ENCODE assay signal across 26 mouse cellular contexts in the genomic region with DNA sequence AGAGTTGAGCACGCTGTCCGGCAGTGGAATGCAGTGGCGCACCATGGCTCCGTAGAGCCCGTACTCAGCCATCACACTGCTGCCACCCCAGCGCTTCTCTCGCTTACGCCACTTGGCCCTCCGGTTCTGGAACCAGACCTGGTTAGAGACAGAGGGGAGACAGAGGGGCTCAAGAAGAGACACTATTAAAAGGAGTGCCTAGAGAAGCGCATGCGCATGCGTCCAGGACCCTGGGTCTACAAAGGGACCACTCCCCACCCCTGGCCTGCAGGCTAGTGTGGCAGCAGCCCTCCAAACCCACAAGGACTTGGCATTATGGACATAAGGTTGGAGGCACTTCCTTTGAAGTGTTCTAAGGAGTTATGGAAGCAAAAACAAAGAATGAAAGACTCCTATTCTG. TPM values are rescaled to one million over a fixed set of nuclear protein-coding genes. Genes with fewer than 3 reads are reported as not detected.
A peak's percentile ranks its signal among the peaks of the same experiment; 100 is the strongest.
DNase-seq lines count a peak whose midpoint lies in the region; ATAC-seq lines count a peak whose summit lies in the region.
"Had no signal": no experiment of that assay in that cellular context is flagged by ENCODE, and none has a peak within 500 bp of the region (broad histone marks: within the 10 kb centered on the region; RNA-seq: fewer than 3 reads in every experiment).

No protein-coding gene starts in this region.

- H3K4me2 ChIP-seq in intestine, embryonic 14.5 days (ENCODE audit: low read length), result no peak overlapping the region
- H3K4me2 ChIP-seq in intestine, embryonic 15.5 days (replicated peaks), result no peak overlapping the region
- H3K4me2 ChIP-seq in midbrain, embryonic 11.5 days, result no peak overlapping the region
- H3K4me2 ChIP-seq in midbrain, embryonic 16.5 days (ENCODE audit: low read length), result no peak overlapping the region
- H3K4me2 ChIP-seq: embryonic facial prominence, embryonic 12.5 days; forebrain, embryonic 13.5 days; forebrain, embryonic 15.5 days had no signal

- H3K9me3 ChIP-seq in intestine, embryonic 14.5 days (ENCODE audit: control insufficient read depth, low read length), result no peaks in the 10 kb centered on the region
- no peaks in the 10 kb centered on the region for H3K9me3 ChIP-seq in intestine, embryonic 15.5 days
- H3K9me3 ChIP-seq in midbrain, embryonic 11.5 days (ENCODE audit: control insufficient read depth, low read length), result no peaks in the 10 kb centered on the region
- no peaks in the 10 kb centered on the region for H3K9me3 ChIP-seq in midbrain, embryonic 16.5 days (replicated peaks; ENCODE audit: control insufficient read depth, low read length, poor library complexity, severe bottlenecking)
- H3K9me3 ChIP-seq: embryonic facial prominence, embryonic 10.5 days; embryonic facial prominence, embryonic 12.5 days; forebrain, embryonic 13.5 days; forebrain, embryonic 15.5 days; G1E had no signal

- 81% methylated on average over 12 of the region's 12 CpGs for WGBS in intestine, embryonic 14.5 days
- 83% methylated on average over 12 of the region's 12 CpGs for WGBS in intestine, embryonic 15.5 days
- 86% methylated on average over 12 of the region's 12 CpGs for WGBS in midbrain, embryonic 11.5 days
- WGBS in midbrain, embryonic 16.5 days, result 80% methylated on average over 12 of the region's 12 CpGs

- DNase-seq in heart, adult 11 months, result peak; percentile 63
- no peak for DNase-seq in heart, postnatal 36 days
- peak; percentile 16 for DNase-seq in intestine, embryonic 14.5 days (ENCODE audit: low spot score)
- DNase-seq in midbrain, embryonic 11.5 days (ENCODE audit: low spot score, missing footprints), result peak; percentile 53
- DNase-seq: adrenal gland, adult 8-10 months; adrenal gland, postnatal 14 days; adrenal gland, postnatal 36 days; B cell, adult 2 months; cerebellum, adult 11-12 months; cerebellum, adult 2 months; cerebellum, adult 9-10 months; cerebellum, postnatal 10 days; cerebellum, postnatal 25 days had no signal

- intact Hi-C loops in heart, postnatal 36 days (cut with DNase I), result no loop called here

- no peak overlapping the region for H3K9ac ChIP-seq in intestine, embryonic 14.5 days (ENCODE audit: low read length)
- H3K9ac ChIP-seq in intestine, embryonic 15.5 days, result no peak overlapping the region
- no peak overlapping the region for H3K9ac ChIP-seq in midbrain, embryonic 11.5 days (ENCODE audit: low read length)
- H3K9ac ChIP-seq in midbrain, embryonic 16.5 days (ENCODE audit: low read depth, low read length), result no peak overlapping the region
- H3K9ac ChIP-seq: embryonic facial prominence, embryonic 12.5 days; forebrain, embryonic 13.5 days; forebrain, embryonic 15.5 days had no signal

- H3K36me3 ChIP-seq in intestine, embryonic 14.5 days (ENCODE audit: control insufficient read depth, insufficient read depth, low read length), result no peaks in the 10 kb centered on the region
- no peaks in the 10 kb centered on the region for H3K36me3 ChIP-seq in intestine, embryonic 15.5 days
- H3K36me3 ChIP-seq in midbrain, embryonic 11.5 days (ENCODE audit: control insufficient read depth, insufficient read depth, low read length), result no peaks in the 10 kb centered on the region
- no peaks in the 10 kb centered on the region for H3K36me3 ChIP-seq in midbrain, embryonic 16.5 days (ENCODE audit: control insufficient read depth, insufficient read depth, low read length)
- H3K36me3 ChIP-seq: embryonic facial prominence, embryonic 10.5 days; embryonic facial prominence, embryonic 12.5 days; forebrain, embryonic 15.5 days; G1E had no signal

- H3K27ac ChIP-seq in intestine, embryonic 14.5 days (ENCODE audit: low read depth), result no peak overlapping the region
- H3K27ac ChIP-seq in intestine, embryonic 15.5 days, result no peak overlapping the region
- no peak overlapping the region for H3K27ac ChIP-seq in midbrain, embryonic 11.5 days (ENCODE audit: low read depth, low read length)
- no peak overlapping the region for H3K27ac ChIP-seq in midbrain, embryonic 16.5 days (ENCODE audit: low read length)
- H3K27ac ChIP-seq: embryonic facial prominence, embryonic 10.5 days; embryonic facial prominence, embryonic 12.5 days; forebrain, embryonic 13.5 days; forebrain, embryonic 15.5 days had no signal

- no peak for ATAC-seq in intestine, embryonic 14.5 days (replicated peaks; ENCODE audit: low FRiP score, low TSS enrichment, low read depth)
- no peak for ATAC-seq in intestine, embryonic 15.5 days
- ATAC-seq in midbrain, embryonic 11.5 days (ENCODE audit: low FRiP score), result no peak
- no peak for ATAC-seq in midbrain, embryonic 16.5 days
- ATAC-seq: activated CD4-positive, CD25-positive, alpha-beta regulatory T cell, adult 4 months; CD4-positive, CD25-positive, alpha-beta regulatory T cell, adult 4 months; forebrain, embryonic 13.5 days; forebrain, embryonic 15.5 days; Patski had no signal

- H3K27me3 ChIP-seq in intestine, embryonic 14.5 days (replicated peaks; ENCODE audit: control insufficient read depth, insufficient read depth, low read length), result peaks cover 42% of the 10 kb centered on the region
- H3K27me3 ChIP-seq in intestine, embryonic 15.5 days (replicated peaks), result peaks cover 30% of the 10 kb centered on the region
- peaks cover 30% of the 10 kb centered on the region for H3K27me3 ChIP-seq in midbrain, embryonic 11.5 days (ENCODE audit: control insufficient read depth, insufficient read depth, low read length)
- H3K27me3 ChIP-seq in midbrain, embryonic 16.5 days (ENCODE audit: control insufficient read depth, insufficient read depth, low read depth, low read length), result peaks cover 22% of the 10 kb centered on the region

- H3K4me1 ChIP-seq in intestine, embryonic 14.5 days (replicated peaks; ENCODE audit: control insufficient read depth, insufficient read depth, low read length), result no peaks in the 10 kb centered on the region
- H3K4me1 ChIP-seq in intestine, embryonic 15.5 days (replicated peaks), result 0 out of 2 replicates have a peak, but pooled peaks cover 5% of the 10 kb centered on the region
- 0 out of 2 replicates have a peak, but pooled peaks cover 3% of the 10 kb centered on the region for H3K4me1 ChIP-seq in midbrain, embryonic 11.5 days (ENCODE audit: control insufficient read depth, insufficient read depth, low read length)
- peaks cover 6% of the 10 kb centered on the region for H3K4me1 ChIP-seq in midbrain, embryonic 16.5 days (ENCODE audit: control insufficient read depth, insufficient read depth, low read length)

- no peak overlapping the region for H3K4me3 ChIP-seq in intestine, embryonic 14.5 days (ENCODE audit: low read depth, low read length)
- H3K4me3 ChIP-seq in intestine, embryonic 15.5 days (replicated peaks), result no peak overlapping the region
- H3K4me3 ChIP-seq in midbrain, embryonic 11.5 days (ENCODE audit: low read depth, low read length), result no peak overlapping the region
- H3K4me3 ChIP-seq in midbrain, embryonic 16.5 days (ENCODE audit: low read depth, low read length), result no peak overlapping the region
- H3K4me3 ChIP-seq: embryonic facial prominence, embryonic 10.5 days; embryonic facial prominence, embryonic 12.5 days; forebrain, embryonic 13.5 days; forebrain, embryonic 15.5 days had no signal

RNA-seq across cellular contexts. Expression of a gene that starts 4.7 kb away (rescaled TPM):
- total RNA-seq in heart, postnatal 36 days (2021), result not detected
- not detected in 2 replicates for polyA plus RNA-seq in intestine, embryonic 14.5 days (2014; fragmentation: Nextera tagmentation; extraction: Ambion mirVana)
- not detected in 2 replicates for polyA plus RNA-seq in intestine, embryonic 15.5 days (2015; fragmentation: Nextera tagmentation; extraction: Ambion mirVana)
- polyA plus RNA-seq in midbrain, embryonic 11.5 days (2014; fragmentation: Nextera tagmentation; extraction: Ambion mirVana), result 0.31 and 0.33 TPM in 2 replicates
- polyA plus RNA-seq in midbrain, embryonic 16.5 days (2015; fragmentation: Nextera tagmentation; extraction: Ambion mirVana), result 0.06 and 0.07 TPM in 2 replicates
- total RNA-seq: adrenal gland, adult 18-20 months; adrenal gland, adult 8-10 months; adrenal gland, postnatal 14 days; adrenal gland, postnatal 36 days; CH12.LX had no signal
- polyA plus RNA-seq: activated CD4-positive, CD25-positive, alpha-beta regulatory T cell, adult 4 months; CD4-positive, CD25-positive, alpha-beta regulatory T cell, adult 4 months; cerebellum, adult 2 months; embryonic facial prominence, embryonic 12.5 days; embryonic facial prominence, embryonic 14.5 days; forebrain, embryonic 15.5 days; G1E; Patski had no signal

RNA-seq across cellular contexts. Expression of a gene that starts 16.2 kb away (rescaled TPM):
- total RNA-seq in heart, postnatal 36 days (2021), result 100 to 1,000 TPM; 257 to 310 TPM
- 18.2 and 19.7 TPM in 2 replicates for polyA plus RNA-seq in intestine, embryonic 14.5 days (2014; fragmentation: Nextera tagmentation; extraction: Ambion mirVana)
- 20.4 and 24.6 TPM in 2 replicates for polyA plus RNA-seq in intestine, embryonic 15.5 days (2015; fragmentation: Nextera tagmentation; extraction: Ambion mirVana)
- 20.5 and 21.5 TPM in 2 replicates for polyA plus RNA-seq in midbrain, embryonic 11.5 days (2014; fragmentation: Nextera tagmentation; extraction: Ambion mirVana)
- 15.6 and 20.5 TPM in 2 replicates for polyA plus RNA-seq in midbrain, embryonic 16.5 days (2015; fragmentation: Nextera tagmentation; extraction: Ambion mirVana)

Comparison
In these comparisons a context has a peak if more than half of its experiments do, and no peak if none do; other contexts are left out.
1. DNase-seq: peak in heart, adult 11 months (single experiment), intestine, embryonic 14.5 days (single experiment) and midbrain, embryonic 11.5 days (single experiment); none in heart, postnatal 36 days (0 of 2).